Mouse (Mus musculus) heart, embryonic 15.5 days (tissue): ENCODE measurements at regions not wholly inside any gene's neighbourhood (a gene's known extent, or its start where the extent isn't known, plus 50 kb on each side); places are given as distances from the start of the nearest gene placed in this dataset.
A peak's percentile ranks its signal among the peaks of the same experiment; 100 is the strongest.

Source experiments
- ATAC-seq: fragments of 200-750 bp; cut with Nextera tagmentation; replicated peaks from 2 replicates; pipeline ENCODE4 v1.8.0; 2017; ENCODE audit warnings: low read depth, moderate TSS enrichment; ENCODE audit not compliant: insufficient number of reproducible peaks, insufficient read depth, low FRiP score
- H3K27ac ChIP-seq: fragments of 300-500 bp; sonication (generic); 2 replicates; pipeline ENCODE4 v1.5.1; 2015; ENCODE audit warnings: mild to moderate bottlenecking, inconsistent platforms
- H3K27me3 ChIP-seq: fragments of 300-500 bp; sonication (generic); 2 replicates; pipeline ENCODE4 v1.6.1; 2015; ENCODE audit warnings: inconsistent platforms
- H3K36me3 ChIP-seq: fragments of 300-500 bp; sonication (generic); 2 replicates; pipeline ENCODE4 v1.6.1; 2015; ENCODE audit warnings: mild to moderate bottlenecking, inconsistent platforms
- H3K4me1 ChIP-seq: fragments of 300-500 bp; sonication (generic); replicated peaks from 2 replicates; pipeline ENCODE4 v1.6.1; 2015; ENCODE audit warnings: inconsistent platforms
- H3K4me2 ChIP-seq: fragments of 300-500 bp; sonication (generic); 2 replicates; pipeline ENCODE4 v1.6.1; 2015; ENCODE audit warnings: inconsistent platforms, mild to moderate bottlenecking, moderate library complexity
- H3K4me3 ChIP-seq: fragments of 300-500 bp; sonication (generic); 2 replicates; pipeline ENCODE4 v1.5.1; 2015; ENCODE audit warnings: mild to moderate bottlenecking, inconsistent platforms
- H3K9ac ChIP-seq: fragments of 300-500 bp; sonication (generic); 2 replicates; pipeline ENCODE4 v1.6.1; 2015; ENCODE audit warnings: mild to moderate bottlenecking, inconsistent platforms
- H3K9me3 ChIP-seq: fragments of 300-500 bp; sonication (generic); replicated peaks from 2 replicates; pipeline ENCODE4 v1.6.1; 2016; ENCODE audit warnings: inconsistent platforms
- WGBS: fragments of 180-500 bp; shearing (Covaris S2); methylation state at CpG from one replicate; pipeline ENCODE4 v1.1.7; 2015; ENCODE audit warnings: mixed read lengths; 5-methylcytosine and 5-hydroxymethylcytosine counted together

DNA sequence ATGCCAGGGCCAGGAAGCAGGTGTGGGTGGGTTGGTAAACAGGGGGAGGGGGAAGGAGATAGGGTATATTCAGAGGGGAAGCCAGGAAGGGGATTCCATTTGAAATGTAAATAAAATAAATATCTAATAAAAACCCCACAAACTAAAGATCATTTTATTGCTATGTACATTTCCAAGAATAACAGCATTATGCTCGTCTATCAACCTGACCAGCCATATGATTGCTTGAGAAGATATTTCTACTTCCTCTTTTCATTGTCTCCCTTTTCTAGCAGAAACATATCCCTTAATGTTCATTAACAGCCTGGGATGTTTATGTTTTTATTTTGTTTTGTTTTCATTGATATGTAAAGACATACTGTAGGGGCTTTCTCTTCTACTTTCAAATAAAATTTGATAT, 202.6 kb downstream of the Slitrk5 start:
- Histone ChIP-seq H3K4me1 (no peaks in the 10 kb centered on the region), H3K27ac (no peak overlapping the region), H3K27me3 (no peaks in the 10 kb centered on the region), H3K4me3 (no peak overlapping the region), H3K36me3 (no peaks in the 10 kb centered on the region), H3K9me3 (no peaks in the 10 kb centered on the region), H3K9ac (no peak overlapping the region), H3K4me2 (no peak overlapping the region)
- WGBS: 68% methylated on average over 1 of the region's 1 CpGs
- ATAC-seq: no peak

GRCm38 (mm10) chr14:111878033-111878432, 203.1 kb downstream of the Slitrk5 start:
- no peak overlapping the region for H3K4me2 ChIP-seq
- no peak for ATAC-seq
- no peaks in the 10 kb centered on the region for H3K4me1 ChIP-seq
- 75% methylated on average over 2 of the region's 2 CpGs for WGBS
- H3K27me3 ChIP-seq: no peaks in the 10 kb centered on the region
- H3K9ac ChIP-seq: no peak overlapping the region
- no peak overlapping the region for H3K27ac ChIP-seq
- no peaks in the 10 kb centered on the region for H3K36me3 ChIP-seq
- H3K4me3 ChIP-seq: no peak overlapping the region
- H3K9me3 ChIP-seq: no peaks in the 10 kb centered on the region

GRCm38 (mm10) chr14:111883952-111884351, 209.1 kb downstream of the Slitrk5 start:
- peaks cover 6% of the 10 kb centered on the region; the same call in 1 of the 2 replicates for H3K4me1 ChIP-seq
- H3K27me3 ChIP-seq: no peaks in the 10 kb centered on the region
- ATAC-seq: no peak
- no peaks in the 10 kb centered on the region for H3K9me3 ChIP-seq
- H3K27ac ChIP-seq: no peak overlapping the region
- H3K4me3 ChIP-seq: no peak overlapping the region
- H3K36me3 ChIP-seq: no peaks in the 10 kb centered on the region
- no peak overlapping the region for H3K4me2 ChIP-seq
- no peak overlapping the region for H3K9ac ChIP-seq

- Histone ChIP-seq H3K27me3 (no peaks in the 10 kb centered on the region), H3K9ac (no peak overlapping the region), H3K4me2 (peak overlapping the region; percentile 18; the same call in 1 of the 2 replicates), H3K4me1 (peaks cover 10% of the 10 kb centered on the region), H3K27ac (peak overlapping the region; percentile 59), H3K4me3 (no peak overlapping the region), H3K36me3 (no peaks in the 10 kb centered on the region), H3K9me3 (no peaks in the 10 kb centered on the region)
- ATAC-seq: peak; percentile 66; the same call in 1 of the 2 replicates
- WGBS: 28% methylated on average over 2 of the region's 2 CpGs
Measured at GRCm38 (mm10) chr14:111887688-111888087, 212.8 kb downstream of the Slitrk5 start.

DNA sequence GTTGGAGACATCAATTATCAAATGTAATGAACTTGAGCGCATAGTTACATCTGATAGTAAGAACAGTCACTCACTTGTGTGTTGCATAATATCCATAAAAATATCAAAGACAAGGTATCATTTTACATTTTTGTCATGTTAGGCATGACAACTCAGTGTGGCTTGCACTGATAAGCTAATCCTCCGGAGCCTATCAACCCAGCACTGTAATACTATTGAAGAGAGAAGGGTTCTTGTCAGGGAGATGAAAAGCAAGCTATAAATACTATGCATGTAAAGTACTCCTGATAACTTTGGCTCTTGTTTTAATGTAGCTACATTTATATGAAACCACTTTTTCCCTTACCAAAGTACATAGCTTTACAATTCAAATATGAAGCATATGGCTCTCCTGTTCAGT, 213.9 kb downstream of the Slitrk5 start:
- no peak for ATAC-seq
- H3K4me3 ChIP-seq: no peak overlapping the region
- H3K27me3 ChIP-seq: no peaks in the 10 kb centered on the region

More for the DNA sequence above, 213.9 kb downstream of the Slitrk5 start:
- 31% methylated on average over 2 of the region's 2 CpGs for WGBS
- Histone ChIP-seq H3K27ac (no peak overlapping the region), H3K9me3 (no peaks in the 10 kb centered on the region), H3K4me1 (peaks cover 10% of the 10 kb centered on the region), H3K9ac (no peak overlapping the region), H3K4me2 (no peak overlapping the region), H3K36me3 (no peaks in the 10 kb centered on the region)
